Mouse (Mus musculus) midbrain, embryonic 13.5 days (tissue): ENCODE results near the gene Prrc2b. TPM values are rescaled to one million over a fixed set of nuclear protein-coding genes. Genes with fewer than 3 reads are reported as not detected.
A peak's percentile ranks its signal among the peaks of the same experiment; 100 is the strongest.

ENCODE experiments used
- ATAC-seq: fragments of 200-750 bp; cut with Nextera tagmentation; 2 replicates; pipeline ENCODE4 v1.8.0; 2017; ENCODE audit warnings: mild to moderate bottlenecking, moderate TSS enrichment, moderate library complexity
- H3K27ac ChIP-seq: fragments of 300-500 bp; sonication (generic); 2 replicates; pipeline ENCODE4 v1.5.1; 2015; ENCODE audit warnings: inconsistent platforms, mild to moderate bottlenecking, moderate library complexity
- H3K27me3 ChIP-seq: fragments of 300-500 bp; sonication (generic); 2 replicates; pipeline ENCODE4 v1.6.1; 2015; ENCODE audit warnings: mild to moderate bottlenecking, inconsistent platforms
- H3K36me3 ChIP-seq: fragments of 300-500 bp; sonication (generic); 2 replicates; pipeline ENCODE4 v1.6.1; 2015; ENCODE audit warnings: mild to moderate bottlenecking, inconsistent platforms
- H3K4me1 ChIP-seq: fragments of 300-500 bp; sonication (generic); replicated peaks from 2 replicates; pipeline ENCODE4 v1.6.1; 2015; ENCODE audit warnings: inconsistent platforms
- H3K4me2 ChIP-seq: fragments of 300-500 bp; sonication (generic); replicated peaks from 2 replicates; pipeline ENCODE4 v1.6.1; 2015; ENCODE audit warnings: moderate library complexity, mild to moderate bottlenecking, inconsistent platforms
- H3K4me3 ChIP-seq: fragments of 300-500 bp; sonication (generic); replicated peaks from 2 replicates; pipeline ENCODE4 v1.5.1; 2015; ENCODE audit warnings: mild to moderate bottlenecking, inconsistent platforms
- H3K9ac ChIP-seq: fragments of 300-500 bp; sonication (generic); replicated peaks from 2 replicates; pipeline ENCODE4 v1.6.1; 2015; ENCODE audit warnings: mild to moderate bottlenecking, inconsistent platforms
- H3K9me3 ChIP-seq: fragments of 300-500 bp; sonication (generic); 2 replicates; pipeline ENCODE4 v1.6.1; 2016; ENCODE audit warnings: mild to moderate bottlenecking, inconsistent platforms
- WGBS: fragments of 180-500 bp; shearing (Covaris S2); methylation state at CpG from one replicate; pipeline ENCODE4 v1.1.7; 2015; 5-methylcytosine and 5-hydroxymethylcytosine counted together
- polyA plus RNA-seq: library from polyadenylated mRNA; unstranded; fragments of >200 nt; fragmentation: Nextera tagmentation; extraction: Ambion mirVana; gene quantifications from 2 replicates; pipeline ENCODE4 v1.2.1, GENCODE M21; 2015

Prrc2b gene
- polyA plus RNA-seq, 1 experiment from 2014 or later, result 77.5 TPM

GRCm38 (mm10) chr2:32246741-32247140, 95.9 kb downstream of the Prrc2b start:
- Histone ChIP-seq H3K27me3 (no peaks in the 10 kb centered on the region), H3K27ac (no peak overlapping the region), H3K4me2 (no peak overlapping the region), H3K9ac (no peak overlapping the region), H3K4me1 (no peaks in the 10 kb centered on the region), H3K9me3 (no peaks in the 10 kb centered on the region), H3K4me3 (no peak overlapping the region), H3K36me3 (peaks cover 93% of the 10 kb centered on the region)
- no peak for ATAC-seq
- WGBS, result 91% methylated on average over 4 of the region's 4 CpGs

- no peak for ATAC-seq
- H3K4me1 ChIP-seq, result no peaks in the 10 kb centered on the region
- 82% methylated on average over 10 of the region's 10 CpGs for WGBS
- H3K27me3 ChIP-seq, result no peaks in the 10 kb centered on the region
- no peak overlapping the region for H3K4me2 ChIP-seq
- peaks cover 98% of the 10 kb centered on the region for H3K36me3 ChIP-seq
- H3K9me3 ChIP-seq, result no peaks in the 10 kb centered on the region
- no peak overlapping the region for H3K4me3 ChIP-seq
- H3K9ac ChIP-seq, result no peak overlapping the region
- no peak overlapping the region for H3K27ac ChIP-seq
These were observed 97.8 kb downstream of the Prrc2b start for GRCm38 (mm10) chr2:32248377-32249361.

- H3K4me1 ChIP-seq, result no peaks in the 10 kb centered on the region
- no peak overlapping the region for H3K27ac ChIP-seq
- H3K9me3 ChIP-seq, result no peaks in the 10 kb centered on the region
- no peak for ATAC-seq
- H3K9ac ChIP-seq, result no peak overlapping the region; the same call in 1 of the 2 replicates
- no peak overlapping the region for H3K4me2 ChIP-seq
- no peak overlapping the region for H3K4me3 ChIP-seq
- peaks cover 97% of the 10 kb centered on the region for H3K36me3 ChIP-seq
- WGBS, result 93% methylated on average over 12 of the region's 12 CpGs
- no peaks in the 10 kb centered on the region for H3K27me3 ChIP-seq
These were observed 101.1 kb downstream of the Prrc2b start for GRCm38 (mm10) chr2:32251791-32252527.

GRCm38 (mm10) chr2:32252658-32253057, 101.8 kb downstream of the Prrc2b start:
- Histone ChIP-seq H3K36me3 (peaks cover 97% of the 10 kb centered on the region), H3K4me1 (no peaks in the 10 kb centered on the region), H3K9ac (no peak overlapping the region), H3K27me3 (no peaks in the 10 kb centered on the region), H3K27ac (no peak overlapping the region), H3K4me2 (no peak overlapping the region), H3K4me3 (no peak overlapping the region), H3K9me3 (no peaks in the 10 kb centered on the region)
- WGBS, result 96% methylated on average over 5 of the region's 5 CpGs
- ATAC-seq, result no peak

- H3K36me3 ChIP-seq, result peaks cover 97% of the 10 kb centered on the region
- WGBS, result 95% methylated on average over 1 of the region's 1 CpGs
These were observed 102.5 kb downstream of the Prrc2b start for GRCm38 (mm10) chr2:32253352-32253751.

GRCm38 (mm10) chr2:32254563-32254962, 103.7 kb downstream of the Prrc2b start:
- ATAC-seq, result no peak
- WGBS, result 91% methylated on average over 5 of the region's 5 CpGs

More at GRCm38 (mm10) chr2:32253352-32253751, 102.5 kb downstream of the Prrc2b start:
- H3K4me1 ChIP-seq, result no peaks in the 10 kb centered on the region
- no peak overlapping the region for H3K9ac ChIP-seq
- ATAC-seq, result no peak
- no peak overlapping the region for H3K4me2 ChIP-seq
- no peaks in the 10 kb centered on the region for H3K27me3 ChIP-seq
- no peak overlapping the region for H3K27ac ChIP-seq
- H3K4me3 ChIP-seq, result no peak overlapping the region
- no peaks in the 10 kb centered on the region for H3K9me3 ChIP-seq

GRCm38 (mm10) chr2:32256273-32256672, 105.4 kb downstream of the Prrc2b start:
- Histone ChIP-seq H3K27me3 (no peaks in the 10 kb centered on the region), H3K4me3 (no peak overlapping the region), H3K27ac (no peak overlapping the region), H3K9me3 (no peaks in the 10 kb centered on the region), H3K36me3 (peaks cover 70% of the 10 kb centered on the region), H3K9ac (no peak overlapping the region), H3K4me2 (no peak overlapping the region), H3K4me1 (peaks cover 15% of the 10 kb centered on the region)
- no peak for ATAC-seq
- 93% methylated on average over 11 of the region's 11 CpGs for WGBS

More at GRCm38 (mm10) chr2:32254563-32254962, 103.7 kb downstream of the Prrc2b start:
- no peaks in the 10 kb centered on the region for H3K27me3 ChIP-seq
- H3K27ac ChIP-seq, result no peak overlapping the region
- H3K9me3 ChIP-seq, result no peaks in the 10 kb centered on the region
- no peak overlapping the region for H3K4me3 ChIP-seq
- H3K9ac ChIP-seq, result no peak overlapping the region
- peaks cover 87% of the 10 kb centered on the region for H3K36me3 ChIP-seq
- peaks cover 11% of the 10 kb centered on the region for H3K4me1 ChIP-seq
- no peak overlapping the region for H3K4me2 ChIP-seq

- peaks cover 43% of the 10 kb centered on the region for H3K36me3 ChIP-seq
- H3K27ac ChIP-seq, result no peak overlapping the region
- no peaks in the 10 kb centered on the region for H3K9me3 ChIP-seq
- H3K27me3 ChIP-seq, result no peaks in the 10 kb centered on the region
- peak overlapping the region; percentile 86 for H3K4me3 ChIP-seq
- peaks cover 15% of the 10 kb centered on the region for H3K4me1 ChIP-seq
- H3K9ac ChIP-seq, result peak overlapping the region; percentile 88
- no peak for ATAC-seq
- WGBS, result 66% methylated on average over 6 of the region's 6 CpGs
- H3K4me2 ChIP-seq, result peak overlapping the region; percentile 89
These were observed 108.1 kb downstream of the Prrc2b start for GRCm38 (mm10) chr2:32258887-32259533.

GRCm38 (mm10) chr2:32259657-32260417, 109.0 kb downstream of the Prrc2b start, which contains the start of gene Uck1:
Uck1 (minus strand) TSS chr2:32260159.
- Histone ChIP-seq H3K36me3 (peaks cover 34% of the 10 kb centered on the region), H3K9ac (peak within 1 kb of the TSS; percentile 88), H3K4me3 (peak within 1 kb of the TSS; percentile 86), H3K27ac (peak within 1 kb of the TSS; percentile 67; the same call in 1 of the 2 replicates), H3K27me3 (no peaks in the 10 kb centered on the region), H3K4me2 (peak within 1 kb of the TSS; percentile 89), H3K9me3 (no peaks in the 10 kb centered on the region), H3K4me1 (peaks cover 15% of the 10 kb centered on the region)
- WGBS, result under 1% methylated on average over 59 of the region's 59 CpGs
- peak; percentile 94 for ATAC-seq

- WGBS, result 39% methylated on average over 4 of the region's 4 CpGs
- H3K4me3 ChIP-seq, result no peak overlapping the region
- peaks cover 30% of the 10 kb centered on the region for H3K36me3 ChIP-seq
- H3K9me3 ChIP-seq, result no peaks in the 10 kb centered on the region
- peaks cover 15% of the 10 kb centered on the region for H3K4me1 ChIP-seq
- H3K27ac ChIP-seq, result no peak overlapping the region
- ATAC-seq, result peak; percentile 16; the same call in 1 of the 2 replicates
- H3K9ac ChIP-seq, result no peak overlapping the region
- peak overlapping the region; percentile 89; the same call in 1 of the 2 replicates for H3K4me2 ChIP-seq
- H3K27me3 ChIP-seq, result no peaks in the 10 kb centered on the region
These were observed 109.8 kb downstream of the Prrc2b start for GRCm38 (mm10) chr2:32260635-32261034.

- H3K4me3 ChIP-seq, result no peak overlapping the region
- no peak overlapping the region for H3K9ac ChIP-seq
- 92% methylated on average over 3 of the region's 3 CpGs for WGBS
- H3K27ac ChIP-seq, result no peak overlapping the region
- no peaks in the 10 kb centered on the region for H3K4me1 ChIP-seq
- no peak overlapping the region for H3K4me2 ChIP-seq
- H3K36me3 ChIP-seq, result peaks cover 42% of the 10 kb centered on the region
- ATAC-seq, result no peak
- no peaks in the 10 kb centered on the region for H3K9me3 ChIP-seq
- no peaks in the 10 kb centered on the region for H3K27me3 ChIP-seq
These were observed 124.9 kb downstream of the Prrc2b start for GRCm38 (mm10) chr2:32275823-32276222.
